Mouse (Mus musculus) thymus, postnatal 14 days (tissue): ENCODE results near the gene Uap1l1.
"Not testable (repeated sequence)": the region's sequence is repeated elsewhere in the genome, so short reads cannot be mapped to it uniquely, and the experiment has no call there.

Experiments used
- DNase-seq: peaks from one replicate; pipeline ENCODE4 v3.0.0; 2021

Uap1l1 gene

DNA sequence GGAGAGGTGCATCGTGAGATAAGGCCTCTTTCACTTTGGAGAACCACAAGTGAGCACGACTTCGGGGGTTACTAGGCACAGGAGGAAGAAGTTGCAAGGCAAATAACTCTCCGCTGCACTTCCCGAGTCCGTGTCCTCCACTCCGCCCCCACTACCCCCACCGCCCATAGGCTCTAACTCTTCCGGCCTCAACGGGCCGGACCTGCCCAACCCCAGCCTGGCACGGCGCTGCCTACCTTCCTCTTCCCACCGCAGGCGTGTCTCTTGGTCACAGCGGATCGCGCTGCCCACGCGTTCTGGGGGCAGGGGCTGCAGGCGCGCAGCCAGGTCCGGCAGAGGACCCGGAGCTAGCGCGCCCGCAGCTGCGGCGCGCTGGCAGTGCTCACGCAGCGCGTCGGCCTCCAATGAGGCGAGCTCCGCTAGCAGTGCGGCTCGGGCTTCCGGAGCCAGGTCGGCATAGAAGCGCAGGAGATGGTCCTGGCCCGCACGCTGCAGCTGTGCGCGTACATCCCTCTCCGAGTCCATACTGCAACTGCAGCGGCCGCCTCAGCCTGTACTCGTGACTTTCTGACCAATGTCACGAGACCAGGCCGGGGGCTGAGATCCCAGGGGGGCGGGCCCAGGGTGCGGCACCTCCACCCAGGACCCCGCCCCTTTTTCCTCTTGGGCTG is at the start of gene Uap1l1:
Gene Uap1l1 (minus strand): TSS at position 592 of the 671 bp plus-strand sequence.
- peak; percentile 64 for DNase-seq

DNA sequence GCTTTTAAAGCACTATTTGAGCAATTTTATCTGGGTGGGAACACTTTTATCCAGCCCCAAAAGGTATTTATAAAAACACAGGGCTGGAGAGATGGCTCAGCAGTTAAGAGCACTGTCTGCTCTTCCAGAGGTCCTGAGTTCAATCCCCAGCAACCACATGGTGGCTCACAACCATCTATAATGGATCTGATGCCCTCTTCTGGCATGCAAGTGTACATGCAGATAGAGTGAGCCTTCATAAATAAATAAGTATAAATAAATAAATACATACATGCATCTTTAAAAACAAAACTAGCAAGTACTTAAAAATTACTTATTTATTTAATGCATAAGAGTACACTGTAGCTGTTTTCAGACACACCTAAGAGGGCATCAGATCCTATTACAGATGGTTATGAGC is 48.0 kb upstream of the Uap1l1 start:
- DNase-seq, result not testable (repeated sequence)

DNA sequence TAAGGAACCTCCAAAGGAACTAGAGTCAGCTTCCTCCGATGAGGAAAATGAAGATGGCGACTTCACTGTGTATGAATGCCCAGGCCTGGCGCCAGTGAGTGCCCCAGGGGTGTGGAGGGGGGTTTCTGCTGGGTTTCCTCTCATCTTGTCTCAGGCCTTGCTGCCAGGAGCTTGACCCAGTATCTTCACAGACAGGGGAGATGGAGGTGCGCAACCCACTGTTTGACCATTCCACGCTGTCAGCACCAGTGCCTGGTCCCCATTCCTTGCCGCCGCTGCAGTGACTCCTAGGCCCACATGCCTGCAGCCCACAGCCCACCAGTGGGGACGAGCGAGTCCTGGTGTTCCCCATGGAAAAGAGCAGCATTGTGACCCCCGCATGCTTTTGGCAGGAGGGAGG is 43.4 kb upstream of the Uap1l1 start:
- no peak for DNase-seq

DNA sequence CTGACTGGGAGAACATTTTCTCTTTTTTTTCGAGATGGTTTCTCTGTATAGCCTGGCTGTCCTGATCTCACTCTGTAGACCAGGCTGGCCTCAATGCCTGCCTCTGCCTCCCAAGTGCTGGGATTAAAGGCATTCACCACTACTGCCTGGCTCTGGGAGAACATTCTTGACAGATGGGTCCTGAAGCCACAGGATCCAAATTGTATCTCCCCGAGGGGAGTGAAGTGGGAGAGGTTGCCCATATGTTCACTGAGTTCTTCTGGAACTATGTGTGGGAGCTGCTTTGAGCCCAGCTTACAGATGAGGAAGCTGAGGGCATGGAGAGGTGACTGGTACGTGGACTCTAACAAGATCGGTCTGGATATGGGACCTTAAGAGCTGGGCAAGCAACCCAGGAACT is 38.5 kb upstream of the Uap1l1 start:
- no peak for DNase-seq

DNA sequence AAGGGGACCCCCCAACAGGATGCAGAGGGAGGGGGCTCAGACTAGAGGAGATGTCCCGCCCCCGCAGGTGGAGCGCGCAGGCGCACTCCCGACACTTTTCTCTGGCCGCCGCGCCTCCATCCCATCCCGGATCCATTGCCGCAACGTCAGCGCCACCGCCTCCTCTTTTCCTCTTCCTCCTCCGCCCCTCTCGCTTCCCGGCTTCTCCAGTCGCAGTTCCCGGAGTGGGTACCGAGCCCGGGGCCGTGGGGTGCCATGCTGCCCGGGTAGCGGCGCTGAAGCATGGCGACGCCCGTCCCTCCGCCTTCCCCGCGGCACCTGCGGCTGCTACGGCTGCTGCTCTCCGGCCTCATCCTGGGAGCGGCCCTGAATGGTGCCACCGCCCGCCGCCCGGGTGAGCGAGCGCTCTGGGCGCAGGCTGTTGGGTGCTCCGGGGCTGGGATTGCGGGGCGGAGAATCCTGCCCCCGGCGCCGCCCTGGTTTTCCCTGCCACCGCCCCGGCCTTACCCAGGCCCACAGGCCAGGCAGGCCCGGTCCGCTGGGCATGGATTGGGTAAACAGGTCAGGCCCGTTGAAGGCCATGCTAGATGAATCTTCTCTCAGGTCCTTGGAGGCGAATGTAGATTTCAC is 37.6 kb upstream of the Uap1l1 start:
- DNase-seq, result peak; percentile 55

DNA sequence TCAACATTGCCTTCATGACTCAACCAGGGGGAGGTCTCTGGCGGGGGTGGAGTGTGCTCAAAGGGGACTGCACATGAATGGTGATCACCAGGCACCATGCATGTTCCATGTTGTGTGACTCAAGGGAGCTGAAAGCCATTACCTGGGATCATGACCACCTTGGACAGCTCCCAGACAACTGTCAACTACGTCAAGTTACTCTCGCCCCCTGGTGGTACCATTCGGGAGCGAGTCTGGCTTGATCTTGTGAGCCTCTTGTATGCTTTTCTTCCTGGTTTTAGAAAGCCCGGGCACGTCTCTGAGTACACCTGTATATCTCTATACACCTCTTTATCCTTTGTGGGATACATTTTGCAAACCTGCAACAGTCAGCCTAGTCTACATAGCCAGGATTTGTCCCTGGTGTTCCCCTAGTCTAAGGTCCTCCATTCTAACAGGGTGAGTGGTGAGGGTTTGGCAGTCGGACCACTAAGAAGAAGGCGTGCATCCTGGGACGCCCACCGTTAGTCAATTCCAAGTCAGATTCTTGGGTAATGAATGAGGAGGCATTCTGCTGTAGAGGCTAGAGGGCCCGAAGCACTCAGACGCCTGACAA is 37.0 kb upstream of the Uap1l1 start:
- peak; percentile 89 for DNase-seq

DNA sequence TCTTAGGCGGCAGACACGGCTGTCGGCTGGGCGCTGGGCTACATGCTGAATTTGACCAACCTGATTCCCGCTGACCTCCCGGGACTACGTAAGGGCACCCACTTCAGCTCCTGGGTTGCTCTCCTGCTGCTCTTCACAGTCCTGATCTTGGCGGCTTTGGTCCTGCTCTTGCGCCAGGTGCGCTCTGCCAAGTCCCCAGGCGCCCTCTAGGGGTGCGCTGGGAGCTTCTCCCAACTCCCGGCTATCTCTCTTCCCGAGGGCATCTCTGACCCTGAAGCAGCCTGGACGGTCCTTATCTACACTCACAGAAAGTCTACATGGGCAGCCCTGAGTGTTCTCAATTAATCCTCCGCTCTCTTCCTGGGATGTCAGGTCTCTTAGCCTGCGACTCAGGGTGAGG is 35.3 kb upstream of the Uap1l1 start:
- peak; percentile 53 for DNase-seq

DNA sequence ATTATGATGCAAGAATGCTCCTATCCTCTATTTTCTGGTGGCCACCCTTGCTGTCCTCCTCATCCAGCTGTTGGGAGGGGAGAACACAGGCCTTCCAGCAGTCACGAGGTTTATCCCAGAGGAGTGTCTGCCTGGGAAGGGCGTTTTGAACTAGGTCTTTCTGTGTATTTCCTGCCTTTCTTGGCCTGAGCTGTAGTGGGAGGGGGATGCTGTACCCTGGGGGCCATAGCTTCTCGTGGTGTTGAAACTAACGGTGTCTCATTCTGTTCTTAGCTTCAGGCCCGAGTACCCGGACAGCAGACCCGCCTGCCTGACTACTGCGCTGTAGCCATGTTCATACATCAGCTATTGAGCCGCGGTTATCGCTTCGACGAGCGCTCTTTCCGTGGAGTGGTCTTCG is 34.8 kb upstream of the Uap1l1 start:
- DNase-seq, result no peak

DNA sequence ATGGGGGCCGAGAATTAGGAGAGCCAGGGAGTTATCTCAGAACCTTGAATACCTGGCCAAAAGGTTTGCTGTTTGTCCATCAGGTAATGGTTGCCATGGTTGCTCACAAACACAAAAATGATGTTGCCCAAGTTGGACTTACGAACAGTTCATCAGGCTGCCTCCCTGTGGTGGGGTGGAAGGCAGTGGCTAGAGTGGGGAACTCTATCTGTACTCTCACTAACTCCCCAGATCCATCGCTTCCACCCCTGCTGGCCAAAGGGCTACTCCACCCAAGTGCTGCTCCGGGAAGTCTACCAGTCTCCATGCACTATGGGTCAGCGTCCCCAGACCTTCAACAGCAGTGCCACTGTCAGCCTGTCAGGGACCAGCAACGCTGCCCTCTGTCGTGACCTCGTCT is 33.6 kb upstream of the Uap1l1 start, which contains the start of gene Npdc1:
Gene Npdc1 (plus strand): TSS at position 301 of the 400 bp plus-strand sequence.
- DNase-seq, result no peak

DNA sequence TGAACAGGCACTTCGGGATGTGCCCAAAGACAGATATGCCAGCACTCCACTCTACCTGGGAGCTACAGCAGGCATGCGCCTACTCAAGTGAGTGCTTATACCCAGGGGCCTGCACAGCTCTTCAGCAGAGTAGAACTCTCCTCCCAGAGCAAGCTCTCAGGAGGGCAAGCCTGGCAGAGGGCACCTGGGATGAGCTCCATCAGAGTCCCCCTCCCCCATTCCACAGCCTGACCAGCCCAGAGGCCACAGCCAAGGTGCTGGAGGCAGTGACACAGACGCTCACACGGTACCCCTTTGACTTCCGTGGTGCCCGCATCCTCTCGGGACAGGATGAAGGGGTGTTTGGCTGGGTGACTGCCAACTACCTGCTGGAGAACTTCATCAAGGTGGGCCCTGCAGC is 32.6 kb upstream of the Uap1l1 start:
- DNase-seq, result no peak

DNA sequence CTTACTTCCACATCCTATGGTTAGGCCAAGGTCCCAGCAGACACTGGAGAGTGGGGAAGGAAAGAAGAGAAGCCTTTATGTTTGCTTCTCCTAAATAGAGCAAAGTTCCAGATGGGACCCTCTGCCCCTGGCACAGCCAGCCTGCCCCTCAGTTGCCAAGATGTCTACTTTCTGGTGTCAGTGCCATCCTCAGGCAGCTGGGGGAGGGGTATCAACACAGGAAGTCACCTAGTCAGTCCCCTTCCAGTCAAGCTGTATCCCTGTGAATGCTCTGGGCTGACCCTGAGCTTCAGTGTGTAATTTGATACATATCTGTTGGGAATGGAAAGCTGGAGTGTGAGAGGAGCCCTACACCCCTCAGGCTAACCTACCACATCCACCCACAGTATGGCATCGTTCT is 31.5 kb upstream of the Uap1l1 start:
- DNase-seq, result no peak

DNA sequence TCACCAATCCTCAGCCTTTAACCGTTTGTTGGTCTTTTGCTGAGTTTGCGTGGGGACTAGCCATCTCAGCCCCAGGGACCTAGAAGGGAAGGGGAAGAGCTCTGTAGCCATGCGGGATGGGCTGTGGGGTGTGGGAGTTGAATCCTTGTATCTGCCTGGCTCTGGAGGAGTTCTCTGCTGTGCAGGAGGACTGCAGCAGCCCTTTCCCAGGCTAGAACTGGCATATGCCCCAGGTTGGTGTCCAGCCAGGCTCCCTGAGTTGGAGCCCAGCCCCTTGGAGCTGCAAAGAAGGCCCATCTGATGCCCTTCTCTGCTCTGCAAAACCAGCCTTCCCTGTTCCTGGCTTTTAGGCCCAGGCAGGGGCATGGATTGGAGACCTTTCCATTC is 31.1 kb upstream of the Uap1l1 start:
- DNase-seq, result no peak

DNA sequence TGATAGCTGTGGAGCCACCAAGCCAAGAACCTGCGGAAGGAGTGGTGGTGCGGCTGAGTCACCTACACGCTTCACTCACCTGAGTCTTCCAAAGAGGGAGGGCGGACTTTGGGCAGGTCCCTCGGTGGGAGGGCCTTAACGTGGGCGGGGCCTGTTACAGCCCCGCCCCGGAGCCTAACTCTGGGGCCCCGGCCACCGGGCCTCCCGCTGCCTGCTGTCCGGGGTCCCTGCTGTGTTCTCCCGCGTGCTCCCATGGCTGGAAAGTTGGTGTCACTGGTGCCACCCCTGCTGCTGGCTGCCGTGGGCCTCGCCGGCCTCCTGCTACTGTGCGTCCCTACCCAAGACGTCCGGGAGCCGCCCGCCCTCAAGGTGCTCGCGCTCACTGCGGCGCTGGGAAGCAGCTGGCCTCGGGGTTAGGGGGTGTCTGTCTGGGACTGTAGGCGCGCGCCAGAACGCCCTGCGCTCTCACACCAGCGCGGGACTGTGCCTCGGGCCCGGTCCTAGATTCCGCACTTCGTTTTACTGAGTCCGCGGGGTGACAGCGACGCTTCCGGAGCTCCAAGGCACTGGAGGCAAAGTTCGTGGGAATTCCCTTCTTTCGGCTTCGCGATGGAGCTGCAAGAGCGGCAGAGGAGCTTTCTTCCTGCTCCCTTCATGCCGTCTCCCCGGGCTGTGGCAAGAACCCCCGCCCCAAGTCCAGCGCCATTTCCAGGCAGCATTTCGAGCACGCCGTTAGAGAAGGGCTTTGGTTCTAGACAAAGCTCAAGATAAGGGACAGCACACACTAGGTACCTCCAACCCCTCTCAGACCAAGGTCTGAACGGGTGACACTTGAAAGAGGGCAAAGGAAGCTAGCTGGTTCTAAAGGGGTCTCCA is 30.5 kb upstream of the Uap1l1 start, which contains the start of gene Entpd2:
Gene Entpd2 (plus strand): TSS at position 154 of the 876 bp plus-strand sequence.
- DNase-seq, result peak; percentile 17

DNA sequence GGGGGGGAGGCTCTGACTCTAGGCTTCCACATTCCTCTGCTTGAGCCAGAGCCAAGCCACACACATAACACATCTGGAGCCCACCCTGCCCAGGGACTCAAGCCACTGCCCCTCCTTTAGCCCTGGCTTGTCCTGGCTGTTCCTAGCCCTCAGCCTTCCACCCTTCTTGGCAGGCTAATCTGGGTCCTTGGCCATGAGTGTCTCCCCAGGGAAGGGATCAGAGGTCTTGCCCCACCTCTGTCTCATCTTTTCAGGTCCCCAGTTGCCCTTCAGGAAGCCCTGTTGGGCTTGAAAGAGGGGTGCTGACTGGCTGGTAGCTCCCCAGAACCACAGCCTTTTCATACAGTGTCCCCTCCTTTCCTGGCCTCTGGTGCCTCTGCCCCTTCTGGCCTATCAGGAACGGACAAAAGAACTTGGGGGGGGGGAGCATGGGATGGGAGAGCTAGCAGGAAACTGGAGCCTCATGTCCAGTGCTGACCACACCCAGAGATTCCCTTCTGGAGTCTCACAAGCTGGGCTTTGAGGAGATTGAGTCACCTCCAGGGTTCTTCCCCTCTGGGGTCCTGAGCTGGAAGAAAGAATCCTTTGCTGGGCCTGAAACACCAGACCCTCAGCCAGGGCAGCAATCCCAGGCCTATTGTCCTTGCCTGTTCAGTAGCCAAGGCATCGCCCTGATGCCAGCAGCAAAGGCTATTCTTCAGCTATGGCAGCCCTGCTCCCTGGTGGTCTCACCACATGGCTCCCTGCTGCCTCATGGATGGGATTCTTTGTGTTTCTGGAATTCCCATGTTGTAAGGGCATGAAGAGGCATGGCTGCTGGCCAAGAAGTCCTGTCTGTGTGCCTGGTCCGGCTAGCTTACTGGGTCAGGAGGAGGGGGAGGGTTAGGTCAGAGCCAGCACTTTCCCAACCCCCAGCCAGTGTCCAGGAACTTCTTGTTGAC is 29.1 kb upstream of the Uap1l1 start:
- DNase-seq, result no peak

DNA sequence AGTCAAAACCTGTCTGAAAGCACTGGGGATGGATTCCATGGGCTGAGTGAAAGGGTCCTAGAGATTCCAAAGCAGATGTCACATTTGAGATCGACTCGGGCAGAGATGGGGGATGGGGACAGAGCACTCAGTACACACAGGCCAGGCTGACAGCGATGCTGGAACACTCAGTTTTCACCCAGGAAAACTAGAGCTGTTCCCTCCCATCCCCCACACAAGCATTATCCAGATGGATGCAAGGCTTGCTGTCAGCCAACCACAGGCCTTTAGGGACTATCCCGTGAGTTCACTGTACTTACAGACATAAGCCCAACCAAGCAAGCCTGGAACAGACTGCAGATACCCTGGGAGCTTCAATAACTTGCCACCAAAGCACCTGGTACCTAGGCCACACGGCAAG is 25.8 kb upstream of the Uap1l1 start:
- DNase-seq, result no peak

DNA sequence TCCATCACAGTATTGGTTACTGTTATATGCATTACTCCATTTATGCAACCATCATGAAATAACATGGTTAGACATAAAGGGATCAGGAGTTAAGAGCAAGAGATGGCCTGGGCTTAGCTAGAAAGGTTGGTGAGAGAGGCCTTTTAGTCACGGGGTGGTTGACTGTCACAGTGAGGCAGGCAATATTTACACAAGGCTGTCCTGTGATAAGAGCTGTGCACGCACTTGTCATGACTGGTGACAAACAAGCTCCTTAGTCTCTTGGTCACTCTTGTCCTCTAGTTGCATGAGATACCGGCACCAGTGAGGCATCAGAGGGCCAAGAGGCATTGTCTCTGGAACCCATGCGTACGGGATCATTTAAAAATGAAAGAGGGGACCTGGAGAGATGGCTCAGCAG is 19.0 kb upstream of the Uap1l1 start:
- no peak for DNase-seq

DNA sequence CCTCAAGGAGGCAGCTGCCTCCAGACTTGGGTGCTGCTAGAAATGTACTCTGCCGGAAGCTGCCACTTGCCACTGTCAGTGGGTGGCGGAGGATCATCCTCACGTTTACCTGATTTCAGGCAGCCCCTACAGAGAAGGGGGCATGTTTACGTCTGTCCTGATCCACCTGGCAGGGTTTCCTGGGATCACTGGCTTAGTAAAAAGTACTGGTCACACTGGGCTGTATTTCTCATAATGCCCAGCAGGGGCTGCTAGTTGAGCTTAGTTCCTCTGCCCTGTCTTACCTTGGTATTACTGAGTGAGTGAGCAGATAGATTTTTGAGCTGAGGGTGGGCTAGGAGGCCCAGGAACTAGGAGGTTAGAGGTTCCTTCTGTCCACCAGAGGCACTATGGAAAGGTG is 11.1 kb upstream of the Uap1l1 start:
- DNase-seq, result peak; percentile 34

DNA sequence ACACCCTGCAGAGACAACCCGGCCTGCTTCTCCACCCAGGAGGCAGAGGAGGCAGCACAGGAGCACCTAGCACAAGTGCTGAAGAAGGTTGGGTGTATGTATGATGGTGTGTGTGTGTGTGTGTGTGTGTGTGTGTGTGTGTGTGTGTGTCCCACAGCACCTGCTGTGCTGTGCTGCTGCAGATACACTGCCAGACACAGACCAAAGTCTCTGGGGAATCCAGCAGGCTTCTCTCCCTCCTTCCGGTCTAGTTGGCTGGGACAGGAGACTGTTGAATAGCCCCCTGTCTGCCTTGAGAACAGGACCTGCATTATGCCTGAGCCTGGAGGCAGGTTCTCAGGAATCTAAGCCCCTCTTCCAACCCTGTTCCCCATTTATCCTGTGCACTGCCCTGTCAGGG is 7.9 kb upstream of the Uap1l1 start:
- DNase-seq, result no peak

DNA sequence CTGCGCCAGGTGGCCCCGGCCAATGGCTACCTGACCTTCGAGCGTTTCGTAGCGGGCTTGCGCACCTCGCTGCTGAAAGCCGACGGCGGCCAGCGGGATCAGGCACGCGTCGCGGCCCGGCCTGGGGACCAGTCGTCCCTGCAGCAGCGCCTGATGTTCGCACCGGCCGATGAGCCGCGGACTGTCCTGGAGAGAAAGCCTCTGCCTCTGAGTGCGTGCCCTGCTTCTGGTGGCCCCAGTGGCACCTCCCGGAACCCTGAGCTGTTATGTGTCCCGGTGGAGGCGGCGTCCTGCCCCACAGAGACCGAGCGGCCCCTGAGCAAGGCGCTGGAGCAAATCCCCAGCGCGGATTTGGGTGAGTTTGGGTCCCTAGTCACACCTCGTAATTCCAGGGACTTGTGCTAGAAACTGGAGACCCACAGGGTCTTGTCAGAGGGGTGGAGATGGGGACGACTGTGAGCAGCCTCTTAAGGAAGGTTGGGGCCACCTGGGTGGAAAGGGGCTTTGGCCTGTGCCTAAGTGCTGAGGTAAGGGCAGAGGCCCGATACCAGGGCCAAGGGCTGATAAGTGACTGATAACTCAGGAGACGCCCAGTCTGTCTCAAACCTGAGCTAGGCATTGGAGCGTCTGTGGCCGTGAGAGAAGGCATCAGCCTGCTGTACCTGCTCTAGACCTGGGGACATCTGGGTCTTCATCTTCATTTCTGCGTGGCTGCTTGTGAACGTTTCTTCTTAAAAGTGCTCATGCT is 7.3 kb upstream of the Uap1l1 start:
- no peak for DNase-seq

DNA sequence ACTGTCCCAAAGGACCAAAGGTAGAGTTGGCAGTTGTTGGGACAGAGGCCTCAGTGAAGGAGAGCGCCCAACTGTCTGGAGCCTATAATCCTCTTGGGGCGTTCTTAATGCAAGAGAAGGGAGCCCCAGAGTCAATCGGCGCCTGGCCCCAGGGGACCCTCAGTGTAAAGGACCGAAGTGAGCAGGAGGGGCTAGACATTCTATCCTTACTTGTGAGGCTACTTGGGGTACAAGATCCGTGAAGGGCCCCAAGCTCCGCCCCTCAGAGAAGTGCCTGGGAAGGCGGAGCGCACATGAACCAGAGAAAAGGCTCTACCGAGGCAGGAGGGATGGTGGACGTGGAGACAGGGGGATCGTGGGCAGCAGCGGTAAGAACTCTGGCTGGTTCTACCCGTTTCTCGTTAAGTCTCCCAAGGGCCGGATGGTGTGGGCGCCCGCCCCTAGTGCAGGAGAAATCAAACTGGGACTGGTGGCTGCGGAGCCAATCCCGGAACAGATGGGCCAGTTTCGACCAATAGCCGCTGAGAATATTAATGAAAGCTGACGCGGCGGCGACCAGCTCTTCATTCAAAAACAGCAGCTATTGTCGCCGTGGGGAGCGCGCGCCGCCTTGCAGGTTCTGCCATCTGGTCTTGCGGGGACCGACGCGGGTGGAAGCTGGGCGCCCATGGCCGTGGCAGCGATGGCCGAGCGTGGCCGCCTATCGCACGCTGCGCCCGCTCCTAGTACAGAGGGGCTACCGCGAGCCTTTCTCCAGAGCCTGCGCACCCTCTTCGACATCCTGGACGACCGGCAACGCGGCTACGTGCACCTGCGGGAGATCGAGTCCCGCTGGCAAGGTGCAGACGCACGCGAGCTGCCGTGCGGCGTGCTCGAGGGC is 6.5 kb upstream of the Uap1l1 start, which contains the start of gene Sapcd2:
Gene Sapcd2 (plus strand): TSS at position 558 of the 880 bp plus-strand sequence.
- DNase-seq, result peak; percentile 81
